Mouse (Mus musculus) cortical plate, adult 2 months (tissue): Measurements from ENCODE around the gene Unc119. TPM values are rescaled to one million over a fixed set of nuclear protein-coding genes. Genes with fewer than 3 reads are reported as not detected.

ENCODE experiments used
- H3K27ac ChIP-seq: fragments of 200-500 bp; 2 replicates; pipeline ENCODE4 v1.5.1; 2012; ENCODE audit warnings: low read length, control low read depth, inconsistent platforms; ENCODE audit not compliant: insufficient read depth
- H3K4me1 ChIP-seq: fragments of 200-500 bp; 2 replicates; pipeline ENCODE4 v1.6.1; 2011; ENCODE audit warnings: low read length; ENCODE audit not compliant: control insufficient read depth, insufficient read depth
- H3K4me3 ChIP-seq: fragments of 200-500 bp; 2 replicates; pipeline ENCODE4 v1.5.1; 2011; ENCODE audit warnings: mild to moderate bottlenecking, low read length, control low read depth; ENCODE audit not compliant: insufficient read depth
- CTCF ChIP-seq: fragments of 200-500 bp; IDR thresholded peaks from 2 replicates; pipeline ENCODE4 v1.5.1; 2011; ENCODE audit warnings: mild to moderate bottlenecking, control low read depth, low read length; ENCODE audit not compliant: insufficient read depth; ENCODE audit errors: extremely low read depth
- POLR2A ChIP-seq: fragments of 200-500 bp; IDR thresholded peaks from 2 replicates; pipeline ENCODE4 v1.6.1; 2011; ENCODE audit warnings: mild to moderate bottlenecking, low read length, control low read depth; ENCODE audit not compliant: insufficient read depth; ENCODE audit errors: extremely low read depth
- polyA plus RNA-seq: library from polyadenylated mRNA; depleted of rRNA; stranded (reverse); fragments of >200 nt; gene quantifications from 2 replicates; pipeline ENCODE4 v1.2.3, GENCODE M21; 2012

Gene Unc119
- polyA plus RNA-seq, 1 experiment: 65.3 TPM

- H3K4me3 ChIP-seq: peak overlapping the region; percentile 49
- no peak overlapping the region for H3K27ac ChIP-seq
- H3K4me1 ChIP-seq: 0 out of 2 replicates have a peak, but pooled peaks cover 2% of the 10 kb centered on the region
- TF ChIP-seq CTCF: no peak
- no peak for TF ChIP-seq POLR2A
Observed at GRCm38 (mm10) chr11:78344328-78344889, 1.1 kb downstream of the Unc119 start.

DNA sequence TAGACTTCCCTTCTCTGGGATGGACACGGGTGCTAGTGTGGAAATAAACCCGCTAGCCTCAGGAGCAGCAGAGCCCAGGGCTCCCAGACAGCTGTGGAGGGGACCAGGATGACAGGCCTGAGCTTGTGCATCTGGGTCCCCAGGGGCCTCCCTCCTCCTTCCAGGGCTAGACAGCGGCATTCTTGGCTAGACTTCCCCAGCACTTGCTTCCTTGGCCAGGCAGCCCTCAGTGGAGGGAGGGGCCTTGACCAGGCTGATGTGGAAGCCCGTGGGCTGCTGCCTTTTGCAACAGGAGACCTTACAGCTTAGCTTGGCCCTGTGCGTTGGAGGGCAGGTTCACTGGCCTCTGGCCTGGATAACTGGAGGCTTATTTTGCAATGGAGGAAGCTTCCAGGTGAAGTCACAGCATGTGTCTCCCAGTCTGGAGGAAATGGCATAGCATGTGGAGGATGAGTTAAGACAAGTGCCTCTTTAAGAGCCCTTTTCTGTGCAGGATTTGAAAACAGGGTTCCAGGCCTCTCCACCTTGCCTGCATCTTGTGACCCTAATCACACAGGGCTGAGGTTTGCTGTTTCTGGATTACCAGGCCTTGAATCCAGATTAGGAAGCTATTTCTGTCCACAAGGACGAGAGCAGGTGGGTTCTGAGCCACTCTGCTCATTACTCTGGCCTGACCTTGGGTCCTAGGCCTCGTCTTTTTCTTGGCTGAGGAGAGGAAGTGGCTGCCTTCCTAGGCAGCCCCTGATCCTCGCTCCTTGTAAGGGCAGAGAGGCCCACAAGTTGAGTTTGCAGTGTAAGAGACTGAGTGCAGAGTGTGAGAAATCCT, 1.8 kb downstream of the Unc119 start:
- peak overlapping the region; percentile 49; the same call in 1 of the 2 replicates for H3K4me3 ChIP-seq
- TF ChIP-seq POLR2A (no peak), CTCF (no peak)
- H3K4me1 ChIP-seq: 0 out of 2 replicates have a peak, but pooled peaks cover 2% of the 10 kb centered on the region
- no peak overlapping the region for H3K27ac ChIP-seq

- Histone ChIP-seq H3K27ac (no peak overlapping the region), H3K4me1 (0 out of 2 replicates have a peak, but pooled peaks cover 2% of the 10 kb centered on the region), H3K4me3 (no peak overlapping the region)
- no peak for TF ChIP-seq CTCF
- TF ChIP-seq POLR2A: no peak
Observed at GRCm38 (mm10) chr11:78345801-78346200, 2.5 kb downstream of the Unc119 start.

- no peak overlapping the region for H3K4me3 ChIP-seq
- TF ChIP-seq POLR2A (no peak), CTCF (no peak)
Observed at GRCm38 (mm10) chr11:78346326-78347069, 3.2 kb downstream of the Unc119 start.

DNA sequence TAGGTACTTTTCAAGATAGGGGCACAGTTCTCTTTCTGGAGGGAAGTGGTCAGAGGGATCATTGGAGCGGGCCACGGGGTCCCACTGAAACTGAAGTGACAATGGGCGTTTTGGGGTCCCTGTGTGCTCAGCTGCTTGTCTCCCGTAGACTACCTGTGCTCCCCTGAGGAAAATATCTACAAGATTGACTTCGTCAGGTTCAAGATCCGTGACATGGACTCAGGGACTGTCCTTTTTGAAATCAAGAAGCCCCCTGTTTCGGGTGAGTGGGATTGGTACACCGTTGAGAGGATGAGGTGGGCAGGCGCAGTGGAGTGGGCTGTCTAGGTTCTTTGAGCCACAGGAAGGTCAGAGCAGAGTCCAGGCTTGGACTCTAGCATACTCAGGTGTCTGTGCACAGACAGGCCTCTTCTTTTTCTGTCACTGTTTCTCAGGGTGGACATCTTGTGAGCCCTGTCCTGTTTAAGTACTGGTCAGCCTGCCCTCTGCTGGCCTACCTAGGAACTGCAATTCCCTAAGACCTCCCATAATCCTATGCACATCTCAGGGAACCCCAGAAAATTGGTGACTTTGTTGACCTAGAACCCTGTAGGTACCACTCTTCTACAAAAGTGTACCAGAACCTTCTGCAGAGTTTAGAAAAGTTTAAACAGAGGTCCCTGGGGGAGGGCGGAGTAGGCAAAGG, 3.9 kb downstream of the Unc119 start:
- Histone ChIP-seq H3K27ac (no peak overlapping the region), H3K4me1 (0 out of 2 replicates have a peak, but pooled peaks cover 2% of the 10 kb centered on the region), H3K4me3 (no peak overlapping the region)
- peak; percentile 79 for TF ChIP-seq CTCF
- no peak for TF ChIP-seq POLR2A

More at GRCm38 (mm10) chr11:78346326-78347069, 3.2 kb downstream of the Unc119 start:
- H3K27ac ChIP-seq: no peak overlapping the region
- H3K4me1 ChIP-seq: 0 out of 2 replicates have a peak, but pooled peaks cover 2% of the 10 kb centered on the region

GRCm38 (mm10) chr11:78347908-78348307, 4.6 kb downstream of the Unc119 start:
- TF ChIP-seq POLR2A: no peak
- TF ChIP-seq CTCF: no peak
- Histone ChIP-seq H3K4me1 (0 out of 2 replicates have a peak, but pooled peaks cover 2% of the 10 kb centered on the region), H3K27ac (no peak overlapping the region), H3K4me3 (no peak overlapping the region)

- no peak overlapping the region for H3K27ac ChIP-seq
- no peak overlapping the region for H3K4me3 ChIP-seq
- H3K4me1 ChIP-seq: 0 out of 2 replicates have a peak, but pooled peaks cover 2% of the 10 kb centered on the region
- TF ChIP-seq CTCF (no peak), POLR2A (no peak)
Observed at GRCm38 (mm10) chr11:78348474-78348873, 5.2 kb downstream of the Unc119 start.

DNA sequence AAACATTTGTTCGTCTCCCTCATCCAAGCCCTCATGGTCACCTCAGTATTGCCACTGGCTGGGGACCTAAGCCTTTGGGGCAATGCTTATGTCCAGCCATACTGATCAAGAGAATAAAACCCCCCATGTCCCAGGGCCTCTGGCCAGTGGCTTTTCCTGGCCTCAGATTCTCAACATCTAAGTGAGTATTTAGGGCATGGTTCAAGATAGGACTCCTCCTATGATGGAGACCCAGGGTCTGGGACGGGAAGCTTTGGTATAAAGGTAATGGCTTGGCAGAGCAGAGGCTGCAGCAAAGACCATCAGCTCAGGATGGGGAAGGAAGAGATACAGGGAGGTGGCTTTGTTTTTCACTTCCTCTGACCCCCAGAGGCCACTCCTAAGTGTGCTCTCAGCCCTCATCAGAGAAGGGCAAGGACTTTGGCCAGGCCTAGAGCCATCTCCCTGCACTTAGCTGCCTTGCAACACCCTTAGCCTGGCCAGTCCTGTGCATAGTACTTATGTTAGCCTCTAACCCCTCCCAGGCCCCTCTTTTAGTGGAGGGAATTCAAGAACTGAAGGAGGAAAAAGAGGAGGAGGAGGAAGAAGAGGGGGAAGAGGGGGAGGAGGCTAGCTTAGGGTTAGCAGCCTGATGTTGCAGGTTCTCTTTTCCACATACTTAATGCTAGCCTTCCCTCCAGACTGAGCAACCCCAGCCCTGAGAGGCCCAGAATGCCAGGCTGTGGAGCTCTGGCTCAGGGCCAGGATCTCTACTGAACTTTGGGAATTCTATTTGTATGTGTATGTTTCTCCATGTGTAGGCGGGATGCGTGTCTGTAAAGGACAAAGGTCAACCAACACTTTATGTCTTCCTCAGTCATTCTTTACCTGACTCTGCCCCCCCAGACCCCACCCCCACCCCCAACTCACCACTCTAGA, 6.4 kb downstream of the Unc119 start:
- no peak for TF ChIP-seq CTCF
- no peak for TF ChIP-seq POLR2A
- H3K4me3 ChIP-seq: no peak overlapping the region
- H3K4me1 ChIP-seq: 0 out of 2 replicates have a peak, but pooled peaks cover 2% of the 10 kb centered on the region
- H3K27ac ChIP-seq: no peak overlapping the region
